Mouse (Mus musculus) cerebellum, postnatal 4 days (tissue): ENCODE results near the gene Tmem86a.

ENCODE experiments used
- DNase-seq, 2 experiments: peaks; one replicate each; pipeline ENCODE4 v3.0.0; 2022; ENCODE audit warnings: low spot score in 2 of 2, mixed read lengths in 1 of 2

Gene Tmem86a

DNA sequence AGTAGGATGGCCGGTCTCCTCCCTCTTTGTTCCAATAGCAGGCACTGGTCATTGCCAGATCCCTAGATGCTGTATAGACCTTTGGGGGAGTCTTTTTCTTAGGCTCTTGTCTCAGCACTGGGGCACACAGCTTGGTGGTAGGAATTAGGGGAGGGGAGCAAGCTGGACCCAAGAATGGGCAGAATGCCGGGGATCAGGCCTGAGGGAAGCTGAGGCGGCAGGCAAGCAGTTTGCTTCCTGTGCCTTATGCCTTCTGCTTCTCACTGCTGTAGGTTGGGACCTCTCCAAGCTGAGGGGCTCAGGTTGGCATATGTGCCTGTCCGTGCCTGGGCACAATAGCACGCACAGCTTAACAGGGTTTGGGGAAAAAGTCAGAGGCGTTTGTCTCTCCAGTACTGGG, 25.8 kb downstream of the Tmem86a start:
- peak in 1 of 2 experiments; percentile 30 for DNase-seq

DNA sequence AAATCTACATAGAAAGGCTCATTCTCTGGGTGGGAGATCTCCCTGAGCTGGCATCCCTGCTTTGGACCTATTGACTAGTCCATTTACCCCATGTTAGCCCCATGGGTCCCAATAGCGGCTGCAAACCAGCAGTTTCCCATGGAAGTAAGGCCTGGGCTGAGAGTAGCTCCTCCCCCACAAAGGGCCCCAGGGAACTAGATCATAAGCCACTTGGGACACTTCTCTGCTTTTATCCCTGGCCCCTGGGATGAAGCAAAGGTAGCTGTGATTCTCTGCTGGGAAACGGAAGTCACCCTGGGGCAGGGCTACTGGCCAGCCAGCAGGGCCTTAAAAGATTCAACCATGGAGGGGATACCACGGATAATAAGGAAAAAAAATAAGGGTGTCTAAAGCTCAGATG, 26.3 kb downstream of the Tmem86a start:
- no peak for DNase-seq

DNA sequence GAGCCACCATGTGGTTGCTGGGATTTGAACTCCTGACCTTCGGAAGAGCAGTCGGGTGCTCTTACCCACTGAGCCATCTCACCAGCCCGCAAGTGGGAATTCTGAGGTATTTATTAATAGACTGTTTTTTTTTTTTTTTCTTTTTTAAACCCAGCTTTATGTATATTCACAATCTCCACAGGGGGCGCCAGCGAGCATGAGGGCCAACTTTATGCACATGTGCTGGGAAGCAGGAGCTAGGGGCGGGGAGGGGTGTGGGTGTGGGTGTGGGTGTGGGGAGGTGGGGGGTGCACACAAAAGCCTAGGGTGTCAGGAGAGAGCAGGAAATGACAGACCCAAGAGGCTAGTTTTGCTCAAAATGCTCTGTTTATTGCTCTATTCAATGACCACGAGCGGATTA, 27.1 kb downstream of the Tmem86a start:
- DNase-seq, result peak in 1 of 2 experiments; percentile 39

DNA sequence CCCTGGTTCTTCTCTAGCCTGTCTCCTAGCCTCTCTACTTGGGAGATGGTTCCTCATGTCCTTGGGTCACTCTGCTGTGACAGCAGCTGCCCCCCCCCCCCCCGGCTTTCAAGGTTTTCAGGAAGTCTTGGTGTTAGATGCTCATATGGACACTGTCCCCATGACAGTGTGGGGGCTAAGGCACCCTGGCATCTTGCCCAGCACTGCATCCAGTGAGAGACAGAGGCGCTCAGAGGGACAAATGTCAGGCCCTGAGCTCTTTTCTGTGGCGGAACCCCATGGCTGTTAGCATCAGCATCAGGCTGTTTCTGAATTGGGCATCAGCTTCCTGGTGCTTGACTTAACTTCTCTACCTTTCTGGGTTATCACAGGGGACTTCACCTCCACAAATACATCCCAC, 30.5 kb downstream of the Tmem86a start:
- no peak for DNase-seq

DNA sequence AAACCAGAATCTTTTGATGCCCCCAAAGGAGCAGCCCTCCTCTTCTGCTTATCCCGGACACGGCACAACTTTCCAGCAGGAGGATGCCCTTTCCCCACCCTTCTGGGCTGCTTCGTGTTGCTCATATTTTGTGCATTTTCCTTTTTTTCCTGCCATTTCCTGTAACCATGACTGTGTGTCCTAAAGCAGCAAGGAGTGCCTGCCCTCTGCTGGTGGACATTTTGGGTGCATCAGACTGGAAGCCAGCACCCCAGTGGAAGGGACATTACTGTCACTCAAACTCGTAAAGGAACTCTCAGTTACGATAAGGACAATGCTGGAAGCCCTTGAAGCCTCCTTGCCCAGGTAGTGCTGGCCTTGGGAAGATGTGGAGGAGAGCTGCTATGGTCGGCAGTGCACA, 30.9 kb downstream of the Tmem86a start:
- DNase-seq, result peak; percentile 58 to 73

DNA sequence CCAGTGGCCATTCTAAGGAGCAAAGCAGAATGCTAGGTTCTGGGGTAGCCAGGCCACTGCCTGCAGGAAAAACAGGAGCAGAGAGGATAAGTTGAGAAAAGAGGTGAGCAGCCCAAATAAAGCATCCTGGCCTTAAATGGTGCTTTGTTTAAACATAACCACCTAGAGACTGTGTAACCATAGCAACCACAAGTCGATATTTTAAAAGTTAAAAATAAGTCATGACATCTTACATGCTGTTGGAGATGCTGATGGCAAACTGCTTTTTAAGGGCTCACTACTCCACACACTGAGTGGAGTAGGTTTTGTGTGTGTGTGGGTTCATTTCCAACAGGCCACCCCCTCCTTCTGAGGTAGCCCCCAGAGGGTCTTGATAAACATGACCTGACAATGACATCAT, 34.7 kb downstream of the Tmem86a start:
- DNase-seq, result no peak

DNA sequence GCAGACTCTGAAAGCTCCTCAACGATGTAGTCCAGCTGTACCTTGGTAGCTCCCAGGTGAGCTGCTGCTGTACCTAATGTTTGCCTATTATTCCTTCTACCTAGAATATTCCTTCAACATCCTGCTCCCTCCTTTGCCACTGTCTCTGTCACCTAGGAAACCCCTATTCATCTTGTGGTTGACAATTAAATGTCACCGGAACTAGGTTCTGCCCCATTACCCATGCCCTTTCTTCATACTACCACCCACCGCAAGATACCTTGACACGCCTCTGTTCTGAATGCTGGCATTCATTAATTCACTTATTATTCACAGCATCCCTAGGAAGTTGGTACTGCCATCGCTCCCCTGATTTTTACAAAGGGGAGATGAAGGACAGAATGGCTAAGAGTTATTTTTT, 43.5 kb downstream of the Tmem86a start:
- DNase-seq, result no peak

DNA sequence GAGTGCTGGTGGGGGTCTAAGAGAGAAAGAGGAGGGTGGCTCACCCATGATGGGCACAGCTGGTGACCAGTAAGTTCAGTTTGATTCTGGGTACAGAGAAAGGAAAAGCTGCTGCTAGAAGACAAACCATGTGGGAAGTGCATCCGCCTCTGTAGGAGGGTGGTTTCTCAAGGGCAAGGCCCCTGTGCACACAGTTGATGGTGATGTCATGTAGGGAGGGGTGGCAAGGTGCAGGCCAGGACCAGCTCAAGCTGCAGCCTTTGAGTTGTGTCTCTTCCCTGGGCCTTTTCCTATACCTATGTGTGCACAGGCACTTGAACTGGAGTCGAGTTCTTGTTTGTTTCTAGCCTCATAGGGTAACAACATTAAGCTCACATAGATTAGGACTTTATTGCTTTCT, 44.6 kb downstream of the Tmem86a start:
- no peak for DNase-seq

DNA sequence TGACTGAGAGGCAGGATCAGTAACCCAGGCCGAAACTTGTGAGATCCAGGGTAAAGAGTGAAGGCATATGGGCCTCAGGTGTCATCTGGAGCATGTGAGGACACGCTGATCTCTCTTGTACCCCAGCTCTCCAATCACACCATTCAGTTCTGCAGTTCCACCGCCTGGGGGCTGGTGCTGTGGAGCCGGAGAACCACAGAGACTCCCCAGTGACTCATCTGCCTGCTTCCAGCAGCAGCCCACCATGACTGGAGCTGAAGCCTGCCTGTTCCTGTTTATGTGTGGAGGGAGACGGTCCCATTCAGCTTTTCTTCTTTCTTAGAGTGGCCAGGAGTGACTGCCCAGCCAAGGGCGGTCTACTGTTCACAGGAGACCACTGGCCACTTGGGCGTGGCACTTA, 47.6 kb downstream of the Tmem86a start:
- DNase-seq, result no peak

DNA sequence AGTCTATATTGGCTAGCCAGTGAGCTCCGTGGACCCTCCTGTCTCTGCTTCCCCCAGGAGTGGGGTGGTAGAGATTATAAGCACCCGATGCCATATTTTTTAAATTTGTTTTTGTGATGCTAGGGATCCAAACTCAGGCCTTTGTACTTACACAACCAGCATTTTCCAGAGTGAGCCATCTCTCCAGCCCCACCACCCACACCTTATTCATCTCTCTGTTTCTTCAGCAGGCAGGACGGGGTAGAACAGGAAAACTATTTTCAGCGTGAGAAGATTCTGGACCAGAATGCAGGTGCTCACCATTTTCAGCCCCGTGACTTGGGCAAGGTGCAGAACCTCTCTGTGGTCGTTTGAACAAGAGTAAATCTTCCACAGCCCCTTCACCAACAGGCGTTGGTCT, 48.9 kb downstream of the Tmem86a start:
- DNase-seq, result no peak

DNA sequence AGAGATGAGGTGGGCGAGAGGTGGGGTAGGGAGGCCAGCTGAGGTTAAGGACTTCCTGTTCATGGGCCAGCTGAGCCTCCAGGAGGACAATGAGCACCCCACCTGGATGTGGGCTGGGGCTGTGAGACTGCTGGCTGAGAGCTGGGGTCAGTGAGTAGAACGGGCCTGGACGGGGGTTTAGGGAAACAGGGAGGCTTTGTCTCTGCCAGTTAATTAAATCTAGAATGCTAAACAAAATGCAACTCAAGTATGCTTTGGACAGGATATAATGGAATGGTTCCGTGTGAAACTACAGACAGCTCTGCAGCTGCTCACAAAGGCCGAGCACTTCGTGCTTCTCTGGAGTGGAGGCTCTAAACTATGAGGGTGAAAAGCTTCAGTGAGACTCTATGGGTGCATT, 50.2 kb downstream of the Tmem86a start:
- DNase-seq, result no peak

DNA sequence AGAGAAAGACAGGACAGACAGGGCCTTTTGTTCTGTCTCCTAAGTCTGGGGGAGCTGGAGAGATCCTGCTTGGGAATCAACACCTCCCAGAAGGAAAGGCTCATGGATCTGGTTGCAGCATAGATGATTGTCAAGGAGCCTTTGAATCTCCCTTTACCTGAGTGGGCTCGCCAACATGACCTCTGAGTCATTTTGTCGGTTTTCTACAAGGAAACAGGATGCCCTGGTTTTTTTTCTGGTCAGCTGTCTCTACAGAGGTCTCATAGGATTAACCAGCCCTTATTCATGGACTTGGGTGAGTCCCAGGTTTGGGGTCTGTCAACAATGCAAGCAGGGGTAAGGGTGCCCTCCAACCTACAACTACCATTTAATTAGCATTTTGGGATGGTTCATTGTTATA, 52.6 kb downstream of the Tmem86a start:
- DNase-seq, result no peak

DNA sequence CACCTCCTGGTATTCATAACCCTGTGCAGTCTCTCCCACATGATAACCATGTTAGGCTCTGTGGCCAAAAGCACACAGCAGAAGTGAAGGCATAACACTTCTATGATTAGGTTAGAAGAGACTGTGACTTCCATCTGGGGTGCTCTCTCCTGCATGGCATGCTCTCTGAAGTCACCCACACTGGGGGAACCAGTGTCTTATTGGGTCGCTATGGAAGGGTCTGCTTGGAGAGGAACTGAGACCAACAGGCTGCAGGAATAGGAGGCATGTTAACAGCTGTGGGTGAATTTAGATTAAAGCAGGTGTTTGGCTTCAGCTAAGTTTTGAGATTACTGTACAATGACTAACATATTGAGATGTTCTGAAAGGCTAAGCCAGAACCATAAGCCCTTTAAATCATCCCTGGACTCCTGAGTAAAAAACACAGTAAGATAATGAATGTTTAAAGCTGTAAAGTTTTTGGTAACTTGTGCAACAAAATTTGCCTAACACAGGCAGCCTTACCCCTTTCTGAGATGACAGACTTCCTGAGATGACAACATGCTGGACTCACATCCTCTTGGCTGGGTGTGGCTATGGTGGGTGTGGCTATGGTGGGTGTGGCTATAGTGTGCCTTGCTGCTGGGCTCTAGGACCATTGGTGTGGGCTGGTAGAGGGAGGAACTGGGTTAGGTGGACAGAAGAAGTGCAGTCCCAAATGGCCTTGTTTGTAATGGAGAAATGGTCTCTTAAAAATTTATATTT, 53.4 kb downstream of the Tmem86a start:
- DNase-seq, result no peak
